25 mouse cellular contexts compared by ENCODE assay signal in the genomic region with DNA sequence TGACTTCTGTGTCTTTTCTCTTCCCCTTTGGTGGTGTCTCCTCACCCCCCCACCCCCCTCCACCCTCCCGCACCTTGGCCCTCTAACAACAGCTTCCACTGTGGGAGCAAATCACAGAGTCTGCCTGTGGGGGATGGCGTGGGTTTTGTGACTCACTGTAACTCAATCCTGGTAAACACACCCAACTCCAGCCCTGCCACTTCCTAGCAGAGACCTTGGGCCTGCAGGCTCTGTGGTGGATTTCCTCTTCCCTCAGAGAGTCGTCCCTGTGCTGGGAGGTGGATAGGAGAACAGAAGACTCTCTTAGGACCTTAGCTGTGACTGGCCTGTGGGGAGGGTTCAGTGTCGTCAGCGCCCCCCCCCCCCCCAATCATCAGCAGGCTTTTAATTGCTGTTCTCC. TPM values are rescaled to one million over a fixed set of nuclear protein-coding genes. Genes with fewer than 3 reads are reported as not detected.
DNase-seq lines count a peak whose midpoint lies in the region; ATAC-seq and TF ChIP-seq lines count a peak whose summit lies in the region.
"Had no signal": no experiment of that assay in that cellular context is flagged by ENCODE, and none has a peak within 500 bp of the region (broad histone marks: within the 10 kb centered on the region; RNA-seq: fewer than 3 reads in every experiment).

No protein-coding gene starts in this region.

- 24% methylated on average over 3 of the region's 5 CpGs for WGBS in kidney, embryonic 14.5 days
- WGBS in intestine, embryonic 15.5 days = 41% methylated on average over 5 of the region's 5 CpGs
- 41% methylated on average over 5 of the region's 5 CpGs for WGBS in liver, postnatal 0 days (ENCODE audit: insufficient replicate concordance)

- H3K36me3 ChIP-seq in kidney, embryonic 14.5 days (ENCODE audit: control insufficient read depth, insufficient read depth, low read length) = no peaks in the 10 kb centered on the region
- H3K36me3 ChIP-seq in intestine, embryonic 15.5 days = no peaks in the 10 kb centered on the region
- no peaks in the 10 kb centered on the region for H3K36me3 ChIP-seq in liver, postnatal 0 days (replicated peaks; ENCODE audit: insufficient read depth, low read length)
- H3K36me3 ChIP-seq: forebrain, embryonic 15.5 days; heart, embryonic 13.5 days; limb, embryonic 12.5 days; liver, embryonic 12.5 days; lung, embryonic 15.5 days; midbrain, embryonic 13.5 days; neural tube, embryonic 15.5 days; stomach, embryonic 15.5 days had no signal

- H3K4me1 ChIP-seq in kidney, embryonic 14.5 days (ENCODE audit: control insufficient read depth, insufficient read depth, low read length) = no peaks in the 10 kb centered on the region
- H3K4me1 ChIP-seq in intestine, embryonic 15.5 days (replicated peaks) = no peaks in the 10 kb centered on the region; the same call in 1 of the 2 replicates
- no peaks in the 10 kb centered on the region for H3K4me1 ChIP-seq in liver, postnatal 0 days (ENCODE audit: insufficient read depth)
- H3K4me1 ChIP-seq: liver, embryonic 12.5 days; lung, embryonic 15.5 days; neural tube, embryonic 15.5 days; stomach, embryonic 15.5 days had no signal

- no peak overlapping the region for H3K4me3 ChIP-seq in kidney, embryonic 14.5 days (ENCODE audit: low read length)
- no peak overlapping the region for H3K4me3 ChIP-seq in intestine, embryonic 15.5 days (replicated peaks)
- H3K4me3 ChIP-seq in liver, postnatal 0 days (ENCODE audit: low read depth, low read length) = no peak overlapping the region
- H3K4me3 ChIP-seq: erythroblast, embryonic 14.5 days; forebrain, embryonic 15.5 days; heart, embryonic 13.5 days; limb, embryonic 12.5 days; liver, embryonic 12.5 days; lung, embryonic 15.5 days; midbrain, embryonic 13.5 days; neural tube, embryonic 15.5 days; stomach, embryonic 15.5 days had no signal

- H3K27ac ChIP-seq in kidney, embryonic 14.5 days (ENCODE audit: low read depth, low read length) = no peak overlapping the region
- no peak overlapping the region for H3K27ac ChIP-seq in intestine, embryonic 15.5 days
- no peak overlapping the region for H3K27ac ChIP-seq in liver, postnatal 0 days (ENCODE audit: low read depth)
- H3K27ac ChIP-seq: forebrain, embryonic 15.5 days; heart, embryonic 13.5 days; hindbrain, embryonic 14.5 days; limb, embryonic 12.5 days; liver, embryonic 12.5 days; lung, embryonic 15.5 days; midbrain, embryonic 13.5 days; neural tube, embryonic 15.5 days; stomach, embryonic 15.5 days had no signal

- H3K9me3 ChIP-seq in kidney, embryonic 14.5 days (ENCODE audit: control insufficient read depth, low read length) = no peaks in the 10 kb centered on the region
- no peaks in the 10 kb centered on the region for H3K9me3 ChIP-seq in intestine, embryonic 15.5 days
- no peaks in the 10 kb centered on the region for H3K9me3 ChIP-seq in liver, postnatal 0 days (ENCODE audit: low read length)
- H3K9me3 ChIP-seq: forebrain, embryonic 15.5 days; heart, embryonic 13.5 days; limb, embryonic 12.5 days; liver, embryonic 12.5 days; lung, embryonic 15.5 days; midbrain, embryonic 13.5 days; neural tube, embryonic 15.5 days; stomach, embryonic 15.5 days had no signal

- peak; percentile 55; the same call in 1 of the 2 replicates for ATAC-seq in kidney, embryonic 14.5 days (ENCODE audit: low FRiP score, low TSS enrichment)
- peak; percentile 61 for ATAC-seq in intestine, embryonic 15.5 days
- ATAC-seq in liver, postnatal 0 days = no peak
- ATAC-seq: forebrain, embryonic 15.5 days; liver, embryonic 12.5 days; midbrain, embryonic 13.5 days had no signal

- no peak for DNase-seq in kidney, postnatal 10 days
- DNase-seq in 3134 (ENCODE audit: extremely low read depth, insufficient read length, low spot score) = peak; percentile 48
- peak; percentile 9 for DNase-seq in T-cell, adult 2 months (ENCODE audit: low spot score)
- DNase-seq in liver, postnatal 0 days = no peak
- DNase-seq in cerebellum, postnatal 10 days = no peak
- DNase-seq: adrenal gland, postnatal 36 days; cerebellum, adult 18-20 months; cerebellum, postnatal 36 days; gastrocnemius, postnatal 14 days; right cerebral cortex, postnatal 25 days had no signal

- no peaks in the 10 kb centered on the region for H3K27me3 ChIP-seq in kidney, embryonic 14.5 days (ENCODE audit: control insufficient read depth, insufficient read depth, low read length)
- no peaks in the 10 kb centered on the region for H3K27me3 ChIP-seq in intestine, embryonic 15.5 days (replicated peaks)
- no peaks in the 10 kb centered on the region for H3K27me3 ChIP-seq in liver, postnatal 0 days (ENCODE audit: insufficient read depth, low read length)
- H3K27me3 ChIP-seq: forebrain, embryonic 15.5 days; heart, embryonic 13.5 days; limb, embryonic 12.5 days; liver, embryonic 12.5 days; lung, embryonic 15.5 days; midbrain, embryonic 13.5 days; neural tube, embryonic 15.5 days; stomach, embryonic 15.5 days had no signal

- TF ChIP-seq CTCF in liver, postnatal 0 days (IDR thresholded peaks at IDR 0.05; ENCODE audit: low read depth) = no peak

- H3K9ac ChIP-seq in kidney, embryonic 14.5 days (ENCODE audit: low read depth, low read length) = no peak overlapping the region
- H3K9ac ChIP-seq in intestine, embryonic 15.5 days = no peak overlapping the region
- no peak overlapping the region for H3K9ac ChIP-seq in liver, postnatal 0 days (replicated peaks)
- H3K9ac ChIP-seq: forebrain, embryonic 15.5 days; heart, embryonic 13.5 days; hindbrain, embryonic 14.5 days; limb, embryonic 12.5 days; liver, embryonic 12.5 days; lung, embryonic 15.5 days; midbrain, embryonic 13.5 days; neural tube, embryonic 15.5 days; stomach, embryonic 15.5 days had no signal

- TF ChIP-seq EP300 in liver, postnatal 0 days (IDR thresholded peaks at IDR 0.05; ENCODE audit: low read depth) = no peak

- H3K4me2 ChIP-seq in kidney, embryonic 14.5 days (replicated peaks; ENCODE audit: low read depth, low read length) = no peak overlapping the region
- no peak overlapping the region for H3K4me2 ChIP-seq in intestine, embryonic 15.5 days (replicated peaks)
- no peak overlapping the region for H3K4me2 ChIP-seq in liver, postnatal 0 days (ENCODE audit: low read depth, low read length)
- H3K4me2 ChIP-seq: forebrain, embryonic 15.5 days; heart, embryonic 13.5 days; hindbrain, embryonic 14.5 days; limb, embryonic 12.5 days; liver, embryonic 12.5 days; lung, embryonic 15.5 days; midbrain, embryonic 13.5 days; neural tube, embryonic 15.5 days; stomach, embryonic 15.5 days had no signal

RNA-seq across cellular contexts. Expression of gene March10, which starts 13.0 kb away (rescaled TPM):
- polyA plus RNA-seq in kidney, embryonic 14.5 days (2014; fragmentation: Nextera tagmentation; extraction: Ambion mirVana) = not detected in 2 replicates
- polyA plus RNA-seq in intestine, embryonic 15.5 days (2015; fragmentation: Nextera tagmentation; extraction: Ambion mirVana) = not detected in 2 replicates
- polyA plus RNA-seq in liver, postnatal 0 days (2015; fragmentation: Nextera tagmentation; extraction: Ambion mirVana) = not detected in 2 replicates
- polyA plus RNA-seq: erythroblast, embryonic 14.5 days; intestine, embryonic 14.5 days; large intestine, adult 2 months; limb, embryonic 12.5 days; liver, embryonic 12.5 days; stomach, embryonic 15.5 days; thymus, postnatal 0 days had no signal

Comparison
In these comparisons a context has a peak if more than half of its experiments do, and no peak if none do; other contexts are left out.
1. DNase-seq: peak in 3134 (single experiment) and T-cell, adult 2 months (single experiment); none in kidney, postnatal 10 days (single experiment), liver, postnatal 0 days (single experiment) and cerebellum, postnatal 10 days (0 of 2).